In genomic region chr1:127765468-127765867, GRCm38 (mm10) we compare ENCODE assay signal across 11 mouse cellular contexts. TPM values are rescaled to one million over a fixed set of nuclear protein-coding genes. Genes with fewer than 3 reads are reported as not detected.
DNase-seq lines count a peak whose midpoint lies in the region; ATAC-seq and TF ChIP-seq lines count a peak whose summit lies in the region.
"Had no signal": no experiment of that assay in that cellular context is flagged by ENCODE, and none has a peak within 500 bp of the region (broad histone marks: within the 10 kb centered on the region; RNA-seq: fewer than 3 reads in every experiment).

No protein-coding gene starts in this region.

- H3K36me3 ChIP-seq in kidney, postnatal 0 days (ENCODE audit: insufficient read depth, low read length), result no peaks in the 10 kb centered on the region
- H3K36me3 ChIP-seq in G1E (replicated peaks), result peaks cover 2% of the 10 kb centered on the region
- no peaks in the 10 kb centered on the region for H3K36me3 ChIP-seq in liver, postnatal 0 days (replicated peaks; ENCODE audit: insufficient read depth, low read length)
- H3K36me3 ChIP-seq: forebrain, embryonic 10.5 days had no signal

- H3K4me1 ChIP-seq in kidney, postnatal 0 days (replicated peaks; ENCODE audit: insufficient read depth, low read length), result no peaks in the 10 kb centered on the region
- peaks cover 9% of the 10 kb centered on the region for H3K4me1 ChIP-seq in G1E (ENCODE audit: insufficient read depth, low read depth, low read length)
- no peaks in the 10 kb centered on the region for H3K4me1 ChIP-seq in liver, postnatal 0 days (ENCODE audit: insufficient read depth)
- H3K4me1 ChIP-seq: forebrain, embryonic 10.5 days had no signal

- no peaks in the 10 kb centered on the region for H3K27me3 ChIP-seq in kidney, postnatal 0 days (ENCODE audit: insufficient read depth, low read length)
- no peaks in the 10 kb centered on the region for H3K27me3 ChIP-seq in G1E (ENCODE audit: insufficient read depth, low read length)
- no peaks in the 10 kb centered on the region for H3K27me3 ChIP-seq in liver, postnatal 0 days (ENCODE audit: insufficient read depth, low read length)

- 64% methylated on average over 2 of the region's 2 CpGs for WGBS in kidney, postnatal 0 days
- 66% methylated on average over 2 of the region's 2 CpGs for WGBS in liver, postnatal 0 days (ENCODE audit: insufficient replicate concordance)

- no peak overlapping the region for H3K9ac ChIP-seq in kidney, postnatal 0 days (ENCODE audit: low read depth, low read length)
- H3K9ac ChIP-seq in liver, postnatal 0 days (replicated peaks), result no peak overlapping the region

- H3K4me2 ChIP-seq in kidney, postnatal 0 days (ENCODE audit: low read length), result no peak overlapping the region
- H3K4me2 ChIP-seq in liver, postnatal 0 days (ENCODE audit: low read depth, low read length), result no peak overlapping the region

- H3K27ac ChIP-seq in kidney, postnatal 0 days, result no peak overlapping the region
- no peak overlapping the region for H3K27ac ChIP-seq in liver, postnatal 0 days (ENCODE audit: low read depth)
- H3K27ac ChIP-seq: forebrain, embryonic 10.5 days had no signal

- peak; percentile 72 for DNase-seq in kidney, postnatal 0 days (ENCODE audit: low spot score)
- no peak for DNase-seq in kidney, adult 18-20 months
- DNase-seq in G1E (ENCODE audit: low spot score) (peak; percentile 34), ZHBTc4 (ENCODE audit: low read depth, low spot score) (peak; percentile 36)
- no peak for DNase-seq in liver, postnatal 0 days
- DNase-seq in gastrocnemius, postnatal 14 days, result no peak
- DNase-seq in left cerebral cortex, postnatal 36 days (ENCODE audit: low spot score in 2 of 2), result no peak
- DNase-seq: heart, postnatal 14 days; right cerebral cortex, adult 18-20 months had no signal

- H3K4me3 ChIP-seq in kidney, postnatal 0 days (replicated peaks; ENCODE audit: low read depth, low read length), result no peak overlapping the region
- no peak overlapping the region for H3K4me3 ChIP-seq in G1E (ENCODE audit: low read depth, low read length)
- H3K4me3 ChIP-seq in liver, postnatal 0 days (ENCODE audit: low read depth, low read length), result no peak overlapping the region
- H3K4me3 ChIP-seq: forebrain, embryonic 10.5 days had no signal

- no peak for TF ChIP-seq EP300 in liver, postnatal 0 days (IDR thresholded peaks at IDR 0.05; ENCODE audit: low read depth)

- intact Hi-C loops in gastrocnemius, postnatal 14 days (cut with DNase I; ENCODE audit: low total_unique reads), result loop anchor here (5.0 kb wide), 1 partner anchor 268 kb away; no protein-coding TSS in a partner anchor
- intact Hi-C loops in left cerebral cortex, postnatal 36 days (cut with DNase I), result loop anchor here (1.0 to 5.0 kb wide), 2 partner anchors 68 to 265 kb away; no protein-coding TSS in a partner anchor

- peak; percentile 72 for TF ChIP-seq CTCF in kidney, postnatal 0 days (IDR thresholded peaks at IDR 0.05; ENCODE audit: low read depth)
- TF ChIP-seq CTCF in G1E (IDR thresholded peaks at IDR 0.05; ENCODE audit: low read depth, low read length), result no peak
- TF ChIP-seq CTCF in liver, postnatal 0 days (IDR thresholded peaks at IDR 0.05; ENCODE audit: low read depth), result peak; percentile 64

- H3K9me3 ChIP-seq in kidney, postnatal 0 days (replicated peaks; ENCODE audit: low read length), result no peaks in the 10 kb centered on the region
- H3K9me3 ChIP-seq in G1E (replicated peaks), result no peaks in the 10 kb centered on the region
- H3K9me3 ChIP-seq in liver, postnatal 0 days (ENCODE audit: low read length), result no peaks in the 10 kb centered on the region
- H3K9me3 ChIP-seq: forebrain, embryonic 10.5 days had no signal

- no peak for ATAC-seq in kidney, postnatal 0 days (replicated peaks; ENCODE audit: low FRiP score, low read depth)
- peak; percentile 59; the same call in 1 of the 2 replicates for ATAC-seq in G1E (ENCODE audit: extremely low read depth, insufficient number of reproducible peaks, low FRiP score, poor library complexity, severe bottlenecking)
- no peak for ATAC-seq in liver, postnatal 0 days

RNA-seq across cellular contexts. Expression of gene Ccnt2, which starts 8.5 kb away (rescaled TPM):
- polyA plus RNA-seq in kidney, postnatal 0 days (2015; fragmentation: Nextera tagmentation; extraction: Ambion mirVana), result 34.1 and 40.4 TPM in 2 replicates
- total RNA-seq in G1E (2014; fragmentation: Nextera tagmentation) (149 and 168 TPM in 2 replicates), G1E (2017) (85.7 and 99.2 TPM in 2 replicates)
- 15.7 and 16.8 TPM in 2 replicates for polyA plus RNA-seq in G1E (2012)
- polyA plus RNA-seq in liver, postnatal 0 days (2015; fragmentation: Nextera tagmentation; extraction: Ambion mirVana), result 13.0 and 15.8 TPM in 2 replicates
- 10 to 100 TPM; 18.5 to 23.0 TPM for total RNA-seq in gastrocnemius, postnatal 14 days (2021)
- 10 to 100 TPM; 50.8 to 72.3 TPM for total RNA-seq in left cerebral cortex, postnatal 36 days (2021)

RNA-seq across cellular contexts. Expression of gene Acmsd, which starts 36.3 kb away (rescaled TPM):
- polyA plus RNA-seq in kidney, postnatal 0 days (2015; fragmentation: Nextera tagmentation; extraction: Ambion mirVana), result 6.1 and 9.3 TPM in 2 replicates
- 0.90 and 3.0 TPM in 2 replicates for total RNA-seq in G1E (2014; fragmentation: Nextera tagmentation)
- 0.71 and 1.2 TPM in 2 replicates for total RNA-seq in G1E (2017)
- polyA plus RNA-seq in G1E (2012), result 0.08 and 0.10 TPM in 2 replicates
- 2.5 and 3.2 TPM in 2 replicates for polyA plus RNA-seq in liver, postnatal 0 days (2015; fragmentation: Nextera tagmentation; extraction: Ambion mirVana)
- total RNA-seq in gastrocnemius, postnatal 14 days (2021), result not detected
- total RNA-seq in left cerebral cortex, postnatal 36 days (2021), result not detected
- total RNA-seq: layer of hippocampus, postnatal 25 days had no signal

Comparison
In these comparisons a context has a peak if more than half of its experiments do, and no peak if none do; other contexts are left out.
1. DNase-seq: peak in kidney, postnatal 0 days (single experiment), G1E (single experiment) and ZHBTc4 (single experiment); none in kidney, adult 18-20 months (single experiment), liver, postnatal 0 days (single experiment), gastrocnemius, postnatal 14 days (single experiment) and left cerebral cortex, postnatal 36 days (0 of 2).